Mouse (Mus musculus) gastrocnemius, postnatal 4 days (tissue): Measurements from ENCODE around the gene Man2a1. TPM values are rescaled to one million over a fixed set of nuclear protein-coding genes. Genes with fewer than 3 reads are reported as not detected.
"Not testable (repeated sequence)": the region's sequence is repeated elsewhere in the genome, so short reads cannot be mapped to it uniquely, and the experiment has no call there.

ENCODE experiments used
- DNase-seq, 2 experiments: peaks; one replicate each; pipeline ENCODE4 v3.0.0; 2021 to 2022; ENCODE audit warnings: low spot score in 2 of 2, mixed read lengths in 2 of 2
- total RNA-seq, 2 experiments: library from RNA; stranded (reverse); gene quantifications; 2 replicates each; pipeline ENCODE4 v1.2.3; 2021

Gene Man2a1
- total RNA-seq, 2 experiments from 2014 or later: 63.6 TPM

DNA sequence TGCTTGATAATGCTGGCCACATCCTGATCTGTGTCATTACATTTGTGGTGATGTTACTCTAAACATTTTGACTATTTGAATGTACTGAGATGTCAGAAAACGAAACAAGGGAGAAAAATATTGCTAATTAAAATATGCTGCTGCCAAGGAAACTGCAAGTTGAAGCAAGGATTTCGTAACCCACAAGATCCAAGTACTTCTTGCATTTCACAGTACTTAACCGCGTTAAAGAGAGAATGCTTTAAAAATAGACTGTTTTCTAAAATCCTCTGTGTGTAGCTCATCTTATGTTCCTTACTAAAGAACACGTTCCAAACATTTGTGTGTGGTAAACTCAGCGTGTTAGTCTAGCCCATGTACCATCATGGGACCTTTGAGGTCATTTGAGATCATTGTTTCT lies 153.0 kb downstream of the Man2a1 start:
- no peak for DNase-seq

- no peak for DNase-seq
Measured at GRCm38 (mm10) chr17:64754142-64754863, 153.8 kb downstream of the Man2a1 start.

DNA sequence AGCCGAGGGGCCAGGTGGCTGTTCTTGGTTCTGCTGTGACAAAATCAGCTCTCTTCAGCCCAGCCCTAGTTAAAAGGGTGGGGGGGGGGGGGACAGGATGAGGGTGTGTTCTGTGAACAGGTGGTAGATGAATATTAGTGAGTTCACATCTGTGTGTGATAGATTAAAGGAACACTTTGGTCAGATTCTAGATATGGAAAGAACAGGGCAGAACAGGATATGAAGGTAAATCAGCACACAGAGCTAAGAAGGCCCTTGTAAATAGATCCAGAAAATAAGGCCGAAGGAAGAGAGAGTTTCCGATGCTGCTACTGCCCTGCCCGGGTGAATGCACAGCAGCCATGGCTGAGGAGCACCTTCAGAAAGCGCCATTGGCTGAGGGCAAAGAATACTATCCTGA lies 154.7 kb downstream of the Man2a1 start:
- no peak for DNase-seq

DNA sequence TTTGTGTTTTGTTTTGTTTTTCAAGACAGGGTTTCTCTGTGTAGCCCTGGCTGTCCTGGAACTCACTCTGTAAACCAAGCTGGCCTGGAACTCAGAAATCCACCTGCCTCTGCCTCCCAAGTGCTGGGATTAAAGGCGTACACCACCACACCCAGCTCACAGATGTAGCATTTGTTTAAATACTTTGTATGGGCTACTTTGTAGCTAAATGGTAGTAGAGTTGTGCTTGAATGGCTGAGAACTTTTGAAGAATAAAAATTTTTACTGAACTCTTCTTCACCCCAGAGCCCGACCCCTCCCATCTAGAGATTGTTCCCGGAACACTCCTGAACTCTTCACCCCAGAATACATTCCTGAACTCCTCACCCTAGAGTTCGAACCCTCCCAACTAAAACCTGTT lies 162.1 kb downstream of the Man2a1 start:
- not testable (repeated sequence) for DNase-seq

DNA sequence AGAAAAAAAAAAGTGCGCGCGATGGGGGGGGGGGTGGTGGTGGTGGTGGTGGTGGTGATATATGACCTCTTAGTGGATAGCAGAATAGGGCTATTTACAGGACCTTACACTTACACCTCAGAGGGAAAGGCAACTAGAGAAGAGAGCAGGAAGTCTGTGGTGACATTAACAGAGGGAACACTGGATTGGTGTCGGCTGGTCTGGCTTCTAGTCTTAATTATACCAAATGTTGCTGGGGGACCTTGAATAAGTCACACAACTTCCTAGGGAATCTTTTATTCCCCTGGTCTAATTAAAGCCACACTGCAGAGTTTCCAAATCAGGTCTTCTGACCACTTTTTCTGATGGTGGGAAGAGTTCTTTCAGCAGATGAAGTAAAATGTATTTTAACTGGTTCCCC lies 163.0 kb downstream of the Man2a1 start:
- no peak for DNase-seq

DNA sequence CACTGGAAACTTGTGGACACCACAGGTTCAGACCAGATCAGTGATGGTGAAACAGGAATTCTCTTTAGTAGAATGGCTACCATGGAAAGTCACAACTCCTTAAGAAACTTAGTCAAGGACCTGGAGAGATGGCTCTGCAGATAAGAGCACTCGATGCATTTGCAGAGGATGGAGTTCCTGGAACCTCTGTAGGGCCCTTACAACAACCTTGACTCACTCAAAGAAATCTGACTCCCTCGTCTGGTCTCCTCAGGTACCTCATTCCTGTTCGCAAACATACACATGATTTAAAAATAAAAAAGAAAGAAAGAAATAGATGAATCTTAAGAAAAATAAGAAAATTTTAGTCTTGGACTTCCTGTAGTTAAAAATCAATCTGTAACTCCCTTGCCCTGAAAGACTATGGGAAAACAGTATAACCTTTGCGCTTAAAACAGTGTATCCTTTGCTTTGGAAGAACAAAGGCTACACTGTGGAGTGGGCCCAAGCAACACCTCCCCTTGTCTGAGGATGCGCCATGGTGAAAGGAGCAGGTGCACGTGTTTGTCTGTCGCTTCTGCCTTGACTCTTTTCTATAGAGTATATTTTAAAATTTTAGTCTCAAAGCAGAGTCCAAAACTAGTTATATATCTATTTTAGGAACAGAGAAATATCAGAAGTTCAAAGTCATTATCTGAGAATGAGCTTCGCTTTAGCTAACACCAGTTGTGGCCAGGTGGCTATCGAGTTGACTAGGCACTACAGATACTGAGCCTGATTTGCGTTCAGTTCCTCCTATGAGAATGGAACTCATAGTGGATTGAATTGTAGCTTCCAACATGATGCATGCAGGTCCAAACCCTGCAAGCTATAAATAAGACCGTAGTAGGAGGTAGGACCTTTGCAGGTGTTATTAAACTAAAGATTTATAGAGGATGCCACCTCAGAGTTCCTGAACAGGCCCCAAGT lies 163.9 kb downstream of the Man2a1 start:
- DNase-seq: no peak

DNA sequence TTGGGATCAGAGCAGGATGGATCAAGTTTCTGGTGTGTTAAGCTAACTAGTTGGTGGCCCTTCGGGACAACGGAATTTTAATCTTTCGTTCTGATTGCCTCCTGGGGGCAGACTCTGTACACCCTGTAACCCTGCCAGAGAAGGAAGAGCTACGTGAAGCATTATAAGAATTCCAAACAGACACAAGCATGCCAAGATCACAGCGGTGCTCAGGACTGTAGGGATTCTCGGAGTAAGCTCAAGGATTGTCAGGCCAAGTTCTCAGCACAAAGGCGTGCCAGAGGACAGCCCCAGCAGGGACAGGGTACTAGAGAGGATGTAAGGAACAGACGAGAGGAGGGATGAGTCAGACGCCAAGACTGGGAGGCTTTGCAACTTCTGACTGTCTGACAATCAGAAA lies 164.8 kb downstream of the Man2a1 start:
- no peak for DNase-seq

GRCm38 (mm10) chr17:64766507-64766906 lies 166.0 kb downstream of the Man2a1 start:
- no peak for DNase-seq

GRCm38 (mm10) chr17:64770277-64770676 lies 169.7 kb downstream of the Man2a1 start:
- DNase-seq: no peak

GRCm38 (mm10) chr17:64772611-64773010 lies 172.1 kb downstream of the Man2a1 start:
- DNase-seq: no peak

- DNase-seq: no peak
Measured at GRCm38 (mm10) chr17:64774218-64774617, 173.7 kb downstream of the Man2a1 start.

GRCm38 (mm10) chr17:64778300-64778699 lies 177.8 kb downstream of the Man2a1 start:
- DNase-seq: no peak

- DNase-seq: no peak
Measured at GRCm38 (mm10) chr17:64778756-64779155, 178.2 kb downstream of the Man2a1 start.

DNA sequence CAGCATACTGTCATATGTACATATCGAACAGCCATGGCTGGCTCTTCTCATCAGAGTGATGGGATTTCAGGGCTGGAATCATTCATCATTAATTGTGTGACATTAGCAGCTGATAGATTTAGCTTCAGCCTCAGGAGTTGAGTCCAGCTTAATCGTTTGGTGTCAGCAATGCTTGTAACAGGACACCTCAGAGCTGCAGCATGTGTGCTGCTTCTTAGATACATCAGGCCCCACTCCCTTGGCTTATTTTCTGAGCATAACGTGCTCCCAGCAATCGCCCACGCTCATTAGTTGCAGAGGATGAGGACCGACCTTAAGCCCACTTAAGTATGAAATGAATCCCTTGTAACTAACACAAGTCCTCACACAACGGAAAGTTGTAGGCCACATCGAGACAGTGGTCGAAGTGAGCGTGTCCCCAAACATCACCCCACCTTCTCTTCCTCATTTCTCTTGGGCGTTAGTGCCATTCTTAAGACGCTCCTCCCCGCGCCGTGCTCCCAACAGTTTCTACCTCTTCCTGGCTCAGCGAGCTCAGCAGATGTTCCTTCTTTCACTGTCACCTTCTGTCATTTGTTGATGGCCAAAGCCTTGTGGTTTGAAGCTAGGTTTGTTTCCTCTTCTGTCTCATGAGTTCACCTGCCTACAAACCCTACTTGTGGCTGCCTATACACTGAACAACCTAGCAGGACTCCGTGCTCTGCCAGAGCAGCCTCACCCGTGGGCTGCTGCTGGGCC lies 180.4 kb downstream of the Man2a1 start:
- DNase-seq: no peak

- DNase-seq: no peak
Measured at GRCm38 (mm10) chr17:64782307-64782706, 181.8 kb downstream of the Man2a1 start.

DNA sequence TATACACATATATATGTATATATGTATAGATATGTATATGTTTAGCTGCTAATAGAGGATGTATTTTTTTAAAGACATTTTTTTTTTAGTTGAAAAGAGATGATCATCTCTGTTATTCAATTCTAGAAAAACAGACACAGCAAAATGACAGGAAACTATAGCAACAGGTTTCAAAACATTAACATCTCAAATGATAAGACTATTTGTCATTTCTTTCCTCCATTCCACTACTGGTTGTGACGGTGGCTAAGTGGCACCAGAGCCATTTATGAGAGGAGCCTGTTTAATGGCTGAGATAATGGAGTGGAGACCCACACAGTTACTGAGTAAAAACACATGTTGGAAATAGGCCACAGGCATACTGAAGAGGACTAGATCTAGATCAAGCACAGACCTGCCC lies 185.4 kb downstream of the Man2a1 start:
- DNase-seq: no peak

- no peak for DNase-seq
Measured at GRCm38 (mm10) chr17:64788301-64788700, 187.8 kb downstream of the Man2a1 start.

DNA sequence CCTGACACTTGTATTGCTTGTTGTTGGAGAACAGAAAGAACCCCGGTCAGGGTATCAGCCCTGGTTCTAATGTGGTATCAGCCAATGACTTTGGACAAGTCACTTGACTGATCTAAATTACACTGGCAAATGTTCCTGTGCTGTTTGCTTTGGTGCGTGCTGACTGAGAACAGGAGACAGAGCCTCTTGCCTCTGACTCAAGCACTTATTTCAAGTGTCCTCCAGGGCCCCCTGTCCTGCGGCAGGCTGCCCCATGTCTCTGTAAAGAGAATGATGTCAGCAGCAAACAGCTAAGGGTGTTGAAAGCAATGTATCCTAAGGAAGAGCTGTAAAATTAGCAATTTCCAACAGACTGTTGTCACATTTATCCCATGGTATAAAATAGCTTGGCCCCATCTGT lies 188.6 kb downstream of the Man2a1 start:
- DNase-seq: no peak

GRCm38 (mm10) chr17:64792076-64792475 lies 191.5 kb downstream of the Man2a1 start:
- DNase-seq: no peak

DNA sequence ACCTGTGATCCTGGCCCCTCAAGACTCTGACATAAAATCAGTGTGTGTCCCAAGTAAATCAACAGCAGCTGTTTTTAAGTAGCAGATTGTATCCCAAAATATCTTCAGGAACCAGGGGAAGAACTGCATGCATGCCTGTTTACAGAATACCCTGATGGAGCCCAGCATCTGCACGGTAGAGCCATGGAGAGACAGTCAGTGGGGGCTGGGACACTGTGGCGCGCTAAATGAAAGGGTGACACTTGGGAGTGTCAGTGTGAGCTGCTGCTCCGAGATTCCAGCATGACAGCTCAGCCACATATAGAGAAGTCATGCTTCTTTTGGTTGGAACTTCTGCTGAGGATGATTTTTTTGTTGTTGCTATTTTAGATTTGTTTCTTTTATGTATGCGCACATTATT lies 192.1 kb downstream of the Man2a1 start:
- no peak for DNase-seq

- no peak for DNase-seq
Measured at GRCm38 (mm10) chr17:64802168-64802955, 201.8 kb downstream of the Man2a1 start.
